Mouse (Mus musculus): ENCODE data around the gene Cd52.

GRCm38 (mm10) chr4:134113356-134113994, 18.6 kb upstream of the Cd52 start:
- TF ChIP-seq MAX (IDR thresholded peaks at IDR 0.05) (no peak), CTCF (IDR thresholded peaks at IDR 0.05; ENCODE audit: control insufficient read depth, insufficient read depth, insufficient read length) (no peak), USF1 (IDR thresholded peaks at IDR 0.05; ENCODE audit: low read depth) (no peak), CEBPB (IDR thresholded peaks at IDR 0.05; ENCODE audit: low read depth) (no peak), MYOG (IDR thresholded peaks at IDR 0.05; ENCODE audit: control insufficient read depth, extremely low read depth, insufficient read length) (no peak), MYOD1 (IDR thresholded peaks at IDR 0.05; ENCODE audit: control insufficient read depth, insufficient read length, low read depth) (no peak)

All from C2C12 (cell line).